Mouse (Mus musculus) lung, postnatal 10 days (tissue): ENCODE results near the gene Iqsec2.
"Not testable (repeated sequence)": the region's sequence is repeated elsewhere in the genome, so short reads cannot be mapped to it uniquely, and the experiment has no call there.

Experiments
- DNase-seq: peaks from one replicate; pipeline ENCODE4 v3.0.0; 2021

Iqsec2 gene

GRCm38 (mm10) chrX:152179670-152180656 lies 35.9 kb downstream of the Iqsec2 start:
- DNase-seq = no peak

GRCm38 (mm10) chrX:152187151-152187550 lies 43.1 kb downstream of the Iqsec2 start:
- DNase-seq = no peak

- no peak for DNase-seq
Measured at GRCm38 (mm10) chrX:152191266-152191665, 47.2 kb downstream of the Iqsec2 start.

DNA sequence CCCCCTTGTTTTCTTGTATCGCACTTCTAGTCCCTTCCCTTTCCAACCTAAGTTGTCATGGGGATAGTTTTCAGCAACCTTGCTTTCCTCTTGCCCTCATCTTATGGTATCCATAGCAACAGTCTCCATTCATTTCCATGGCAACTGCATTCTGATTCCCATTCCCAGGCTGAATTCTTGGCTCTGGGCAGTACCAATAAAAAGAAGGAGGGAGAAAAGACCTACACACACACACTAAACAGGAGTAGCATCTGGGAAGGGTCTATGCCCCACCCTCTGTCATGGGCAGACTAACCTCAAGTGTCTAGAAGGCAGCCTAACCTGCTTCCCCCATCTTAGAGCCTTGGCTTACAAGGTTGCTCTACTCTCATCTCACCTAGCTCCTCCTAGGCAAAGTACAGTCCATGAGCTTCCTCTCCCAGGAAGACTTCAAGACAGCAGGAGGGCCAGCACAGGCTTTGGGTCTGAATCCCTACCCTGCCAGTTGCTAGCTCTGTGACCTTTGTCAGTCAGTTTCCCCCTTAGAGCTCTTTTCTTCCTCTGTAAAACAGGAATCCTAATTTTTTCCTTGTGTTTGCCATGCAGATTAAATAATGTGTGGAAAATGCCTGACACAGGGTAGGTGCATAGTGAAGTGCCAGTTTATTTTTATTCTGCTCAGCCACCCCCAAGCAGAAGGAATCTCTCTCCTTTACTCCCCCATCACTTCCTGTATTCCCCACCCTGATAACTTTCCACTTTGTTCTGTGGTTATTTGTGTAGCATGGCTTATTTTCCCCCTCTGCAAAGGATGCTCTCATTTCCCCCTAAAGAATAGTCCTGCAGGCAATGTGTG lies 54.0 kb downstream of the Iqsec2 start:
- no peak for DNase-seq

GRCm38 (mm10) chrX:152201737-152202421 lies 57.8 kb downstream of the Iqsec2 start:
- no peak for DNase-seq

DNA sequence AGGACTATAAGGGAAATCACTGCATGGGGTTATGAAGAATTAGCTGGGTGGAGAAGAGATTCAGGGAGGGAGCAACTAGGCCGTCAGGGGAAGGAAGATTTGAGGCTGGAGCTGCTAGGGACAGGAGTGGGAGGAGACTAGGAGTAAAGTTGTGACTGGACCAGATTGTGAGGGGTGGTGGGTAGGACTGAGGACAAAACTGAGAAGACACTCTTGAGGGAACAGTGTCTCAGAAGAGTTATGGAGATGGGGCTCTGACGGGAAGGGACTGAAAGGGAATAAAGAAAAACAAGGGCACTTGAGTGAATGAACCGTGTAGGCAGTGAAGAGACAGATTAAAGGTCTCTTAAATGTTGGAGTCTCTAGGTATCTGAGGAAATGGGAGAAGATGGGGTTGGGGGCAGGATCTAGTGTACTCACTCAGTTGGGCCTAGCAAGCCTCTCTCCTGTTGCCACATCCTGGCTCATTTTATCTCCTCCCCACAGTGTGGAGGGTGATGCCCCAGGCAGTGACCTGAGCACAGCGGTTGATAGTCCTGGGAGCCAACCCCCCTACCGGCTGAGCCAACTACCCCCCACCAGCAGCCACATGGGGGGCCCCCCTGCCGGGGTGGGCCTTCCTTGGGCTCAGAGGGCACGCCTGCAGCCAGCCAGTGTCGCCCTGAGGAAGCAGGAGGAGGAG lies 58.5 kb downstream of the Iqsec2 start:
- DNase-seq = no peak

- no peak for DNase-seq
Measured at GRCm38 (mm10) chrX:152203247-152203646, 59.2 kb downstream of the Iqsec2 start.

DNA sequence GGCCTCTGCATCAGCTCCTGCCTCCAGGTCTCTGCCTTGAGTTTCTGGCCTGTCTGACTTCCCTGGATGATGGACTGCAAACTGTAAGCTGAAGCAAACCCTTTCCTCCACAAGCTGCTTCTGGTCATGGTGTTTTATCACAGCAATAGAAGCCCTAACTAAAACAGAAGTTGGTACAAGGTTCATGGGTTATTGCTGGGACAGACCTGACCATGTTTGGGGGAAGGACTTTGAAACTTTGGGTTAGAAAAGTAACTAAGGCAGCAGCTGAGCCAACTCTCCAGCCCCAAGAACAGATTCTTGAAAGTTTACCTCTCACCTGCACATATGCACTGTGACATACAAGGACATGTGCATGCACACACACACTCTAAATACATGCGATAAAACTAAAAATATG lies 61.4 kb downstream of the Iqsec2 start:
- no peak for DNase-seq

DNA sequence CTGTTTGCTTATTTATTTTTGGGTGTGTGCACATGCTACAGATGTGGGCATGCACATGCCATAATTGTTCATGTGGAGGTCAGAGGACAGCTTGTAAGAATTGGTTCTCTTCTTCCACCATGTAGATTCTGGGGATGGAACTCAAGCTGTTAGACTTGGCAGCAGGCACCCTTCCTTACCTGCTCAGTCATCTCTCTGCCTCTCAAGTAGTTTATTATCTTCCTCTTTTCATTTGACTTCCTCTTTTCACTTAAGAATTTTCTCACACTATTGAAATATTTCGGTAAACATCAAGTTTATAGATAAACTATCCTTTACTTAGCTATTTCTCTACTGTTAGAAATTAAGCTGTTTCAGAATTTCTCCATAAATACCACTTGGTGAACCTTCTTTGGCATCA lies 70.6 kb downstream of the Iqsec2 start:
- DNase-seq = no peak

GRCm38 (mm10) chrX:152218529-152218928 lies 74.5 kb downstream of the Iqsec2 start:
- DNase-seq = no peak

- no peak for DNase-seq
Measured at GRCm38 (mm10) chrX:152221721-152222120, 77.7 kb downstream of the Iqsec2 start.

- no peak for DNase-seq
Measured at GRCm38 (mm10) chrX:152222226-152222625, 78.2 kb downstream of the Iqsec2 start.

DNA sequence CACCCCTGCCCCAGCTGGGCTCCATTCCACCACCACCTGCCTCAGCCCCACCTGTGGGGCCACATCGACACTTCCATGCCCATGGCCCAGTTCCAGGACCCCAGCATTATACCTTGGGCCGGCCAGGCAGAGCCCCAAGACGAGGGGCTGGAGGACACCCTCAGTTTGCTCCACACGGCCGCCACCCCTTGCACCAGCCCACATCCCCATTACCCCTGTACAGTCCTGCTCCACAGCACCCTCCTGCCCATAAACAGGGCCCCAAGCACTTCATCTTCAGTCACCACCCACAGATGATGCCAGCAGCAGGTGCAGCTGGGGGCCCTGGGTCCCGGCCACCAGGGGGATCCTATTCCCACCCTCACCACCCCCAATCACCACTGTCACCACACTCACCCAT lies 79.2 kb downstream of the Iqsec2 start:
- no peak for DNase-seq

GRCm38 (mm10) chrX:152224280-152224679 lies 80.2 kb downstream of the Iqsec2 start:
- no peak for DNase-seq

DNA sequence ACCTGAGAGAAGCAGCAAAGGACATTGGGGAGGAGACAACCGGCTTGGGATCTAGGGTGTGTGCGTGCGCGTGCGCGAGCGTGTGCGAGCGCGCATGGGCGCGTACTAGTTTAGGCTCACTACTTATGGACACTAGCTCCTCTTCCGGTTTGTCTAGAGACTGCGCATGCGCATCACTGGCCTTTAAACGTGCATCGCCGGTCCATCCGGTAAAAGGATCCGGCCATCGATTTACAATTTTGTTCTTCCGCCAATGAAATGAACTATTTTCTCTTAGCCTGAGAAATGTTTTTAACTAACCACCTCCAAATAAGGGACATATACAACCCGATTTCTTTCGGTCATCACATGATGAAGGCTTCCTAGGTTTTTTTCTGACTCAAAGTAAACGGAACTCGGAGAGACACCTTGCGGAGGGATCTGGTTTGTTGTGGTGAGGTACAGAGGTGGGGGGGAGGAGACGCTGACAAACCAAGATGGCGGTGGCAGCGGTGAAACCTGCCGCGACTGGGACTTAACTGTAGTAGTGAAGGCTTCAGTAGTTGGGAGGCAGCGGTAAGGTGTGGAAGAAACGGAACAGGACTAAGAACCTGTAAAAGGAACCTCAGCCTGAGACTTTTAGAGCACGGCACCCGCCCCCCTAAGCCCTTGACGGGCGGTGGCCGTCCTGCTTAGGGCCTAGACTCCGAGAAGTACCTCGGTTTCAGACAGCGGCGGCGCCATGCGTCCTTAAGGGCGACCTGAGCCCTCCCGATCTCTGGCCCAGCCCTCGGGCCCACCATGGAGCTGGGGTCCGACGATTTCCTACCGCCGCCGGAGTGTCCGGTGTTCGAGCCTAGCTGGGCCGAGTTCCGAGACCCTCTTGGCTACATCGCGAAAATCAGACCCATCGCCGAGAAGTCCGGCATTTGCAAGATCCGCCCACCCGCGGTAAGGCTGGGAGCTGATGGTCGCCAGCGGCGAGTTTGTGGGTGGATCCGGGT lies 89.0 kb downstream of the Iqsec2 start, which contains the start of gene Kdm5c:
Kdm5c (plus strand) TSS at position 240 of the 983 bp plus-strand sequence.
- peak; percentile 96 for DNase-seq

DNA sequence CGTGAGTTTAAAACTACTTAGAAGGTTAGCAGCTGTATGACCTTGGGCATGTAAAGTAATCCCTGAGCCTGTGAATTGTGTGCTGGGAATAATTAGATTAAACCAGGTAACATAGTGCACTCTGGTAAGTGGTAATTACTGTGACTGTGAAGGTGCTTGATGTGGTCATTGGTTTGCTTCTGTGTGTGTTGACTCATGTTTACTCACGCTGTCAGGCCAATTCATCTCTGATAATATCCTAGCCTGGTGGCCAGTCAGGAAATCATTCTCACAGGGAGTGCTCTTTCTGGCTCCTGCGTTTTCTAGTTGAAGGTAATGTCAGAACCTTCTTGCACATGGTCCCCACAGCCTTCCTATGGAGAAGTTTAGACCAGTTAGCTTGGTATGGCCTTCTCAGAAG lies 90.1 kb downstream of the Iqsec2 start:
- DNase-seq = no peak

DNA sequence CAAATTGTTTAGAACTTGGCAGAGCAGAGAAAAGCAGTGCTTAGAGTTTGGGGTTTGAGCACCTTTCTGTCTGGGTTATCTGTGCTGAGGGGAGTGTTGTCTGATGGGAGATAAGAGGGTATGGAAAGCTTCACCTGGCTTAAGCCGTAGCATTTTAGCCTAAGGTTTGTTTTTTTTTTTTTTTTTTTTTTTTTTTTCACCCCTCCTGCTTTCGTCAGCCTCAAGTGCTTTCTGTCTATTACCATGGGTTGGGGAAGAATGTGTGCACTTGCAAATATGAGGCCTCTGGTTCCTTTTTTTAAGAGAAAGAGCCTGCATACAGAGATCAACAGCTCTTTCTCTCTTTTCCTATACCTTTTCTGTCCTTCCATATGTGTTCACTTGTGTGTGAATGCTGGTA lies 91.7 kb downstream of the Iqsec2 start:
- no peak for DNase-seq

GRCm38 (mm10) chrX:152243140-152243539 lies 99.1 kb downstream of the Iqsec2 start:
- DNase-seq = not testable (repeated sequence)

- DNase-seq = no peak
Measured at GRCm38 (mm10) chrX:152244492-152245189, 100.6 kb downstream of the Iqsec2 start.

DNA sequence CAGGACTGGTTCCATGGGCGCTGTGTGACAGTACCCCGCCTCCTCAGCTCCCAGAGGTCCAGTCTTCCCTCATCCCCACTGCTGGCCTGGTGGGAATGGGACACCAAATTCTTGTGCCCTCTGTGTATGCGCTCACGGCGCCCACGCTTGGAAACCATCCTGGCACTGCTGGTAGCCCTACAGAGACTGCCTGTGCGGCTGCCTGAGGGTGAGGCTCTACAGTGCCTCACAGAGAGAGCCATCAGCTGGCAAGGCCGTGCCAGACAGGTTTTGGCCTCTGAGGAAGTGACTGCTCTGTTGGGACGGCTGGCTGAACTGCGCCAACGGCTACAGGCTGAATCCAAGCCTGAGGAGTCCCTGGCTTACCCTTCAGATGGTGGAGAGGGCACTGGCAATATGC lies 127.1 kb downstream of the Iqsec2 start:
- no peak for DNase-seq
